Mouse (Mus musculus) E14TG2a.4 (cell line): Measurements from ENCODE around the gene Aff1.

Experiments used
- CTCF ChIP-seq: conservative IDR thresholded peaks from 2 replicates; pipeline ENCODE4 v1.5.1; 2014; ENCODE audit warnings: low read length
- NANOG ChIP-seq: IDR thresholded peaks from 2 replicates; pipeline ENCODE4 v1.6.1; 2014; ENCODE audit warnings: borderline replicate concordance, low read length, mixed read lengths
- POU5F1 ChIP-seq: IDR thresholded peaks from 2 replicates; pipeline ENCODE4 v1.6.1; 2014; ENCODE audit warnings: low read length, borderline replicate concordance

DNA sequence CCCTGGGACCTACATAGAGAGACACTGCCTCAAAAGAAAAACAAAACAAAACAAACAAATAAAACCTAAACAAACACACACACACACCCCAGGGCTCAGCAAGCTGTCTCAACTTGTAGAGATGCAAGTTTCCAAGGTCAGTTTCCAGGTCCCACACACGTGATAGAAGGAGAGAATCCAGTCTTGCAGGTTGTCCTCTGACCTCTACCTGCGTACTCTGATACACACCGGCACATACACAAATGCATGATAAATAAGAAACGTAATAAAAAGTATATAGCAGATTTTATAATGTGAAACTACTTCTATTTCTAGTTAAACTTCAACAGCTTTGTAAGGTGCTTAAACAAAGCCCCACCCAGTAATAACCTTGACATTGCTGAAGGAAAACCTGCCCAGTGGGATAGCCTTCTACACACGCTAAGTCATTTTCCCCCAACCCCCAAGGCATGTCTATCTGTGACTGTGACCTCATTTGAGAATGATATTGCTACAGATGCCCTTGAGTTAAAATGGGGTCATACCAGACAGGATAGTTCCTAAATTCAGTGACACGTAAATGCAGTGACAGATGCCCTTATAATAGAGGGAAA lies 15.8 kb upstream of the Aff1 start:
- no peak for TF ChIP-seq CTCF
- no peak for TF ChIP-seq NANOG
- TF ChIP-seq POU5F1, result no peak
